Mouse (Mus musculus) small intestine, adult 2 months (tissue): ENCODE measurements at regions not wholly inside any gene's neighbourhood (a gene's known extent, or its start where the extent isn't known, plus 50 kb on each side); places are given as distances from the start of the nearest gene placed in this dataset.

ENCODE experiments used
- CTCF ChIP-seq: fragments of 200-500 bp; IDR thresholded peaks from 2 replicates; pipeline ENCODE4 v1.5.1; 2012; ENCODE audit warnings: low read depth, mild to moderate bottlenecking, control low read depth, inconsistent platforms, low read length, moderate library complexity, mixed read lengths; ENCODE audit not compliant: insufficient replicate concordance, insufficient read length; ENCODE audit errors: extremely low read depth
- POLR2A ChIP-seq: fragments of 200-500 bp; IDR thresholded peaks from 2 replicates; pipeline ENCODE4 v1.6.1; 2012; ENCODE audit warnings: low read depth, mild to moderate bottlenecking, control low read depth, inconsistent platforms, low read length, moderate library complexity

DNA sequence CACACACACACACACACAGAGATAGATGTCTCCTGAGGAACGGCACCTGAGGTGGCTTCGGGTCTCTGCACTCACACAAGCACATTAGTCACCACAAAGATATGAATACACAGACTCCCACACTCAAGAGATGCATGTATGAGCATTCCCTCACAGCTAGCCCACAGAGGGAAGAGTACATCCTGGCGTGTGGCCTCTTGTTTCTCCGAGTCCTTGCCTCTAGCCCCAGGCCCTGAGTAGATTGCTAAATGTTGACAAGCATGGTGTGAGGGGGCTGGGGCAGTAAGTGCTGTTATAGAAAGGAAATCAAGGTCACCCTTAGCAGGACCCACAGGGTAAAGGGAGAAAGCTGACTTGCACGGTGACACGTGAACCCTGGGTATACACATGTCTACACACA, 69.6 kb upstream of the Gm17304 start:
- no peak for TF ChIP-seq CTCF
- TF ChIP-seq POLR2A, result no peak
